Mouse (Mus musculus) kidney, postnatal 14 days (tissue): Measurements from ENCODE around the gene Stmnd1.
A peak's percentile ranks its signal among the peaks of the same experiment; 100 is the strongest.
"Not testable (repeated sequence)": the region's sequence is repeated elsewhere in the genome, so short reads cannot be mapped to it uniquely, and the experiment has no call there.

Experiments
- DNase-seq: peaks from one replicate; pipeline ENCODE4 v3.0.0; 2022; ENCODE audit warnings: mixed read lengths

Stmnd1 gene

GRCm38 (mm10) chr13:46294365-46294764 is 20.8 kb downstream of the Stmnd1 start:
- DNase-seq = peak; percentile 51

DNA sequence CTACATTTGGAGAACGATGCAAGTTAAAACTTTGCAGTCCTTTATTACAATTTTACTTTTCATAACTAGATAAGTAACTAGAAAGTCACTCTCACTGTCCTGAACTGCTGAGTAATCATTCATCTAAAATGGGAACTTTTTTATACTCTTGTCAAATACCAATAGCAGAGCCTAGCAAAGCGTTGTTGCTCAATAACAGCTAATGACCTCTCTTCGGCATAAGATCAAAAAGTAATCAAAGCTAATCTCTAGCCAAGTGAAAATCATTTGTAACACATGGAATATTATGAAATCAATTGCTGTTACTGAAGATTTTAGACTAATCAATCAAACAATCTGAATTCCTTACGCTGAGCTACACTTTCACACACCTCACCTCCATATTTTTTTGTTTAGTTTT is 24.2 kb downstream of the Stmnd1 start:
- no peak for DNase-seq

DNA sequence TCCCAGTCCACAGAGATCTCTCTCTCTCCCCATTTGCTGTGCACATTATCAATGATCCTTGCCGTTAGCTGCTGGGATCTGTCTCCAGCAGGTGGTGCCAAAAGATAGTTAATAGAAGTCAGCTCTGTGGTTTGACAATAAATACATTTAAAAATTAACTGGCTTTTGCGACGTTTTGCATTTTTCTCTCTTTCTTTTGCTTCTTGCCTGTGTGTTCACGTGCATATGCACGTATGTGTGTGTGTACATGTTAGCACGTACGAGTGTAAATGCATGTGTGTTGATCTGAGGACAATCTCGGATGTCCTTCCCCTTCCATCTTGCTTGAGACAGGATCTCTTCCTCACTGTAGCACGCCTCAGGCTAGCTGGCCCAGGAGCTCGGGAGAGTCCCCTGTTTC is 37.3 kb downstream of the Stmnd1 start:
- DNase-seq = peak; percentile 66

DNA sequence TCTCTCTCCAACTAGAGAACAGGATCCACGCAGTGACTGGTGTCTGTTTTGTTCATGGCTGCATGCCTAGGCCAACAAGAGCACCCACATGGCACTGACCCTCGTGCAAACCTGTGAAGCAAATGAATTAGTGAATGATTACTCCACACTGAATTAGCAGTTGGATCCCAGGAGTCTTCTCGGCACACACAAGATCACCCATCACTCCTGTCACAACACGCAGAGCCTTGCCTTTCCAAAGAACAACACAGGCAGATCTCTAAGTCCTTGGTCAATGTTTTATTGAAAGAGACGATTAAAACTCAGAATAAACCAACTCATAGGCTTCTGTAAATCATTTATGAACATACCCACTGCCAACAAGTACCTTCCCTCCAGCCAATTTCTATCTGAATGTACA is 39.7 kb downstream of the Stmnd1 start:
- peak; percentile 64 for DNase-seq

GRCm38 (mm10) chr13:46315165-46315564 is 41.6 kb downstream of the Stmnd1 start:
- DNase-seq = no peak

GRCm38 (mm10) chr13:46326351-46326985 is 52.9 kb downstream of the Stmnd1 start:
- no peak for DNase-seq

DNA sequence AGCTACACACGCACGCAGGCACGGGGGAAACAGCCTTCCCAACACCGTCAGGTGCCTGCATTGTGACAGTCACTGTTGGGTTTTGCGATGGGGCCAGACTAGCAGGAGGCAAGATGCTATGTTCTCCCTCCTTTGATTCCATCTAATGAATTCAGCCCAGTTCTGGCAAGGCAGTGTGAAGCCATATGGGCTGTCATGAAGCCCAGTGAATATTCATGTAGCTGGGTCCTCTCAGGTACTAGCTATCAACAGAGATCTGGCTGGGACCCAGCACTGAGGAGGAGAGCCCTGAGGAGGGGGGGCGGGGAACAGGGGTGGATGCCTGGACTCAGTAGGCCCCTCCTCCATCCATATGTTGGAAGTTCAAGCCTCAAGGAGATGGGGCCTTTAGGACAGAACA is 61.5 kb downstream of the Stmnd1 start:
- DNase-seq = no peak

- not testable (repeated sequence) for DNase-seq
These were observed 62.8 kb downstream of the Stmnd1 start for GRCm38 (mm10) chr13:46336281-46336680.

GRCm38 (mm10) chr13:46337791-46338190 is 64.3 kb downstream of the Stmnd1 start:
- DNase-seq = no peak

- DNase-seq = no peak
These were observed 66.4 kb downstream of the Stmnd1 start for GRCm38 (mm10) chr13:46339954-46340353.

GRCm38 (mm10) chr13:46340583-46340982 is 67.1 kb downstream of the Stmnd1 start:
- DNase-seq = no peak

DNA sequence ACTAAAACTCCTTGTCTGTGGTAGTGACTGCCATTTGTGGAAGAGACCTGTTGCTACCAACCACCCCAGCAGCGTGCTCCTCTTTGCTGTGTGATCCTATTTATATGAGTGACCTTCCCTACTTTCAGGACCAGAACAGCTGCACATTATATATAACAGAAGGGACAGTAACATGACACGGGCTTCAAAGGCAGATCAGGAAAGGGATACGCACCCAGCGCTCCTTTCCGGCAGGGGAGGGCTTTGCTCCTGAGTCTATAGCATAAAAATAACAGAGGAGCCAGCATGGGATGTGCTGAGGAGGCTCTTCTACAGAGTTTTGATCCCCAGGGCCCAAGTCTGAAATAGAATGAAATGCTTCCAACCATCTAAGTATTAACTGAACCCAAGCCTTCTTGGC is 67.9 kb downstream of the Stmnd1 start:
- DNase-seq = no peak

DNA sequence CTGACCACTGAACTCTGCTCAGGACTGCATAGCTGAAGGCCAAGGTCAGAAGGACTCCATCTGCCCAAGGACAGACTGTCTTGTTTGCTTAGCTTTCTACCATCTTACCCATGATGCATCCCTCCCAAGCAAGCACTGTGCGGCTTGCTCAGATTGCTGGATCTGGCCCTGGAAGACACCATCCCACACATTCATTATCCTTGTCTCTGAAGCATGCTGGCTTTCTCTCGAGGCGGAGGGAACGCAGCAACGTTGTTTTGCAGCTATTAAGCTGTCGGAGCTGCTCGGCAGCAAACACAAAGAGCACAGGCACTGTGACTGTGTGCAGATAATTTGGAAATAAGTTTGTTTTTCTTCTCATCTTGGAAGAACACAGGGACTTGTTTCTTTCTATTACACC is 69.7 kb downstream of the Stmnd1 start:
- no peak for DNase-seq

DNA sequence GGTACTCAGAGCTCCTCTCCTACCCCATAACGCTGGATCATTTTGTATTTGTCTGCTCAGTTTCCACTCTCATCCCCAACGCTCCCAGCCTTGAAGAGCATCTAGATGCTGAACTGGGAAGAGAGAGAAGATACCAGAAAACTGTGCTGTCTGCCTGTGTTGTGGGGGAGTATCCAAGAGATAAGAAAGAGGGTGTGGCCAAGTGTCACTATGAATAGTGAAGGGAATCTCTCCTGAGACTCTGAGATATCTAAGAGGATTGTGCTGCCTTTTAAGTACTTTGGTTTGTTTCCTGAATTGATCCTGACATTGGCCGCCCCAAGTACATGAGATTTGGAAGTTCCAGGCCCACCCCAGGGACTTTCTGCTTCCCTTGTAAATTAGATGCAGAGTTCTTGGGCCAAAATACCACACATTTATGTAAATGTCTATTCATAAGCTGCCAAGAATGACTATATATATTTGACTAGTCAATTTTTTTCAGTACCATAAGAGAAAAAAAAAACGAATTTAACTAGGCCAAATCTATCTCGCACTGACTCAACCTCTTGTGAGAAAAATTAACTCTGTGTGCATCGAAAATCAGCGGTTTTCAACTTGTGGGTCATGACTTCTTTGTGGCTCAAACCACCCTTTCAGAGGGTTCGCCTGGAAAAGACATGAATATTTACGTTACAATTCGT is 73.5 kb downstream of the Stmnd1 start:
- no peak for DNase-seq

DNA sequence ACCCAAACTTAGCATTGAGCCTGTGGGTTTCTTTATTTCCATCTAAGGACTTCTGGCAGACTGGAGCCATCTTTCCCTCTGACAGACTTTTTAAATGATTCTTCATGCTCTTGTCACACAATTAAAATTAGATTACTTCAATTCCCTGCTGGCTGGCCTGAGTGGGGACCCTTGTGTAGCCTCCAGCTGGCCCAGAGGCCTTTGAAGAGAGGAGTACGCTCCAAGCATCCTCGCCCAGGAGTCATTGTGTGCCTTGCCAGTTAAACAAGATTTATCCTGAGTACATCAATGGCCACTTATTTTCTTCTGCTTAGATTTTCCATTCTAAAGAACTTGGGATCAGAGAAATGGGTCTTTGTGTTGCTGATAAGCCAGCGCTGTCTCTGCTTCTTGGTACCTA is 76.1 kb downstream of the Stmnd1 start:
- DNase-seq = peak; percentile 10
